8 mouse cellular contexts compared by ENCODE assay signal in genomic region chr11:70982557-70983228, GRCm38 (mm10). TPM values are rescaled to one million over a fixed set of nuclear protein-coding genes. Genes with fewer than 3 reads are reported as not detected.
A peak's percentile ranks its signal among the peaks of the same experiment; 100 is the strongest.
DNase-seq lines count a peak whose midpoint lies in the region; ATAC-seq and TF ChIP-seq lines count a peak whose summit lies in the region.

C1qbp (minus strand) TSS chr11:70983026.

- H3K4me2 ChIP-seq in embryonic facial prominence, embryonic 13.5 days: peak within 1 kb of the TSS; percentile 82
- H3K4me2 ChIP-seq in limb, embryonic 11.5 days (ENCODE audit: low read depth, severe bottlenecking): peak within 1 kb of the TSS; percentile 72
- H3K4me2 ChIP-seq in midbrain, embryonic 13.5 days (replicated peaks): peak within 1 kb of the TSS; percentile 83

- peak within 1 kb of the TSS; percentile 94 for H3K9ac ChIP-seq in embryonic facial prominence, embryonic 13.5 days
- H3K9ac ChIP-seq in limb, embryonic 11.5 days (ENCODE audit: low read length): peak within 1 kb of the TSS; percentile 78
- peak within 1 kb of the TSS; percentile 94 for H3K9ac ChIP-seq in midbrain, embryonic 13.5 days (replicated peaks)

- TF ChIP-seq POLR2A in kidney, adult 2 months (IDR thresholded peaks at IDR 0.05; ENCODE audit: low read depth, low read length): peak; percentile 46
- peak; percentile 55 for TF ChIP-seq POLR2A in small intestine, adult 2 months (IDR thresholded peaks at IDR 0.05; ENCODE audit: low read depth, low read length)

- peak; percentile 82 for TF ChIP-seq CTCF in kidney, adult 2 months (conservative IDR thresholded peaks at IDR 0.05; ENCODE audit: insufficient read depth, insufficient read length, low read depth, low read length)
- peak; percentile 96 for TF ChIP-seq CTCF in small intestine, adult 2 months (IDR thresholded peaks at IDR 0.05; ENCODE audit: extremely low read depth, insufficient read length, insufficient replicate concordance, low read depth, low read length)

- WGBS in embryonic facial prominence, embryonic 13.5 days: under 1% methylated on average over 56 of the region's 64 CpGs
- under 1% methylated on average over 58 of the region's 64 CpGs for WGBS in kidney, adult 2 months
- WGBS in limb, embryonic 11.5 days: under 1% methylated on average over 49 of the region's 64 CpGs
- under 1% methylated on average over 60 of the region's 64 CpGs for WGBS in midbrain, embryonic 13.5 days
- WGBS in small intestine, adult 2 months: under 1% methylated on average over 63 of the region's 64 CpGs

- no peaks in the 10 kb centered on the region for H3K27me3 ChIP-seq in embryonic facial prominence, embryonic 13.5 days
- H3K27me3 ChIP-seq in kidney, adult 2 months (replicated peaks; ENCODE audit: control insufficient read depth, insufficient read depth, low read length): no peaks in the 10 kb centered on the region
- H3K27me3 ChIP-seq in limb, embryonic 11.5 days (ENCODE audit: control insufficient read depth, insufficient read depth, low read length): no peaks in the 10 kb centered on the region
- no peaks in the 10 kb centered on the region for H3K27me3 ChIP-seq in midbrain, embryonic 13.5 days
- no peaks in the 10 kb centered on the region for H3K27me3 ChIP-seq in small intestine, adult 2 months (ENCODE audit: control insufficient read depth, insufficient read depth, low read length)

- peak; percentile 92 for ATAC-seq in embryonic facial prominence, embryonic 13.5 days (ENCODE audit: insufficient number of reproducible peaks, insufficient read depth, low FRiP score, low TSS enrichment, low read depth)
- peak; percentile 94 for ATAC-seq in limb, embryonic 11.5 days (ENCODE audit: insufficient number of reproducible peaks, low FRiP score, low TSS enrichment, low read depth)
- peak; percentile 98 for ATAC-seq in midbrain, embryonic 13.5 days

- peaks cover 12% of the 10 kb centered on the region for H3K4me1 ChIP-seq in embryonic facial prominence, embryonic 13.5 days
- peaks cover 3% of the 10 kb centered on the region; the same call in 1 of the 2 replicates for H3K4me1 ChIP-seq in kidney, adult 2 months (ENCODE audit: control insufficient read depth, insufficient read depth, low read length)
- H3K4me1 ChIP-seq in limb, embryonic 11.5 days (ENCODE audit: control insufficient read depth, insufficient read depth, low read length): 0 out of 2 replicates have a peak, but pooled peaks cover 3% of the 10 kb centered on the region
- peaks cover 13% of the 10 kb centered on the region for H3K4me1 ChIP-seq in midbrain, embryonic 13.5 days (replicated peaks)
- peaks cover 3% of the 10 kb centered on the region; the same call in 1 of the 2 replicates for H3K4me1 ChIP-seq in small intestine, adult 2 months (ENCODE audit: control insufficient read depth, insufficient read depth, insufficient read length, low read length)

- peak within 1 kb of the TSS; percentile 17; the same call in 1 of the 2 replicates for H3K27ac ChIP-seq in embryonic facial prominence, embryonic 13.5 days
- peak within 1 kb of the TSS; percentile 67; the same call in 1 of the 2 replicates for H3K27ac ChIP-seq in kidney, adult 2 months (ENCODE audit: insufficient read depth, low read depth, low read length)
- H3K27ac ChIP-seq in limb, embryonic 11.5 days (replicated peaks; ENCODE audit: low read depth, low read length): 0 out of 2 replicates have a peak within 1 kb of the TSS, but pooled peaks have one; percentile 37
- H3K27ac ChIP-seq in midbrain, embryonic 13.5 days: peak within 1 kb of the TSS; percentile 51; the same call in 1 of the 2 replicates
- 0 out of 2 replicates have a peak within 1 kb of the TSS, but pooled peaks have one; percentile 7 for H3K27ac ChIP-seq in small intestine, adult 2 months (ENCODE audit: insufficient read depth, low read depth, low read length)

- peak; percentile 88 for DNase-seq in 3T3-L1 (ENCODE audit: low read depth, low spot score)
- DNase-seq in adrenal gland, postnatal 4 days (ENCODE audit: low spot score in 2 of 2): peak; percentile 89 to 95
- DNase-seq in heart, adult 18-20 months: peak; percentile 94 to 96
- DNase-seq in kidney, adult 2 months: peak; percentile 96
- peak; percentile 97 for DNase-seq in limb, embryonic 11.5 days (ENCODE audit: low spot score)

- no peaks in the 10 kb centered on the region for H3K9me3 ChIP-seq in embryonic facial prominence, embryonic 13.5 days
- no peaks in the 10 kb centered on the region for H3K9me3 ChIP-seq in limb, embryonic 11.5 days (ENCODE audit: control insufficient read depth, low read length)
- H3K9me3 ChIP-seq in midbrain, embryonic 13.5 days: no peaks in the 10 kb centered on the region

- H3K36me3 ChIP-seq in embryonic facial prominence, embryonic 13.5 days: peaks cover 71% of the 10 kb centered on the region
- peaks cover 2% of the 10 kb centered on the region; the same call in 1 of the 2 replicates for H3K36me3 ChIP-seq in kidney, adult 2 months (ENCODE audit: control insufficient read depth, insufficient read depth, low read length)
- H3K36me3 ChIP-seq in limb, embryonic 11.5 days (ENCODE audit: control insufficient read depth, insufficient read depth, low read length): peaks cover 27% of the 10 kb centered on the region; the same call in 1 of the 2 replicates
- H3K36me3 ChIP-seq in midbrain, embryonic 13.5 days: peaks cover 63% of the 10 kb centered on the region
- H3K36me3 ChIP-seq in small intestine, adult 2 months (ENCODE audit: control insufficient read depth, insufficient read depth, low read length): peaks cover 41% of the 10 kb centered on the region

- H3K4me3 ChIP-seq in embryonic facial prominence, embryonic 13.5 days: peak within 1 kb of the TSS; percentile 83
- peak within 1 kb of the TSS; percentile 98 for H3K4me3 ChIP-seq in kidney, adult 2 months (ENCODE audit: insufficient read depth, low read depth, low read length)
- peak within 1 kb of the TSS; percentile 83 for H3K4me3 ChIP-seq in limb, embryonic 11.5 days (ENCODE audit: low read depth, low read length)
- peak within 1 kb of the TSS; percentile 97 for H3K4me3 ChIP-seq in midbrain, embryonic 13.5 days (replicated peaks)
- peak within 1 kb of the TSS; percentile 95 for H3K4me3 ChIP-seq in small intestine, adult 2 months (ENCODE audit: low read depth, low read length)

RNA-seq across cellular contexts. Expression of gene C1qbp, which starts in this region (rescaled TPM):
- 100 to 1,000 TPM; 231 to 239 TPM for total RNA-seq in adrenal gland, postnatal 4 days (2021)
- polyA plus RNA-seq in embryonic facial prominence, embryonic 13.5 days (2015; fragmentation: Nextera tagmentation; extraction: Ambion mirVana): 233 and 254 TPM in 2 replicates
- 100 to 1,000 TPM; 215 to 228 TPM for total RNA-seq in heart, adult 18-20 months (2021)
- polyA plus RNA-seq in kidney, adult 2 months (2012; rRNA removed): 111 and 138 TPM in 2 replicates
- 280 and 295 TPM in 2 replicates for polyA plus RNA-seq in limb, embryonic 11.5 days (2014; fragmentation: Nextera tagmentation; extraction: Ambion mirVana)
- 192 and 194 TPM in 2 replicates for polyA plus RNA-seq in midbrain, embryonic 13.5 days (2015; fragmentation: Nextera tagmentation; extraction: Ambion mirVana)
- polyA plus RNA-seq in small intestine, adult 2 months (2012; rRNA removed): 125 and 165 TPM in 2 replicates

Comparison
In these comparisons a context has a peak if more than half of its experiments do, and no peak if none do; other contexts are left out.
1. Peak in every context shown above with its lines: DNase-seq, ATAC-seq, H3K4me3 ChIP-seq and H3K27ac ChIP-seq.
2. H3K27ac ChIP-seq: peak in every context shown above with its lines; median percentile 67 in kidney, adult 2 months; 51 in midbrain, embryonic 13.5 days; 37 in limb, embryonic 11.5 days; 17 in embryonic facial prominence, embryonic 13.5 days; 7 in small intestine, adult 2 months.